Mouse (Mus musculus): ENCODE measurements around the gene Pacsin3.

GRCm38 (mm10) chr2:91243416-91243815 is 12.3 kb upstream of the Pacsin3 start:
- TF ChIP-seq GATA1 (IDR thresholded peaks at IDR 0.05; ENCODE audit: borderline replicate concordance, low read length) (no peak), CTCF (IDR thresholded peaks at IDR 0.05; ENCODE audit: low read depth, low read length) (no peak), POLR2AphosphoS5 (IDR thresholded peaks at IDR 0.05; ENCODE audit: insufficient replicate concordance, low read depth, low read length) (no peak), TAL1 (conservative IDR thresholded peaks at IDR 0.05; ENCODE audit: low read depth, low read length) (no peak), GATA2 (IDR thresholded peaks at IDR 0.05; ENCODE audit: borderline replicate concordance, low read depth, low read length) (no peak)
